Comparison of ENCODE assay signal across 16 mouse cellular contexts in genomic region chr17:78086963-78087362, GRCm38 (mm10).
DNase-seq lines count a peak whose midpoint lies in the region; ATAC-seq lines count a peak whose summit lies in the region.
"Had no signal": no experiment of that assay in that cellular context is flagged by ENCODE, and none has a peak within 500 bp of the region (broad histone marks: within the 10 kb centered on the region; RNA-seq: fewer than 3 reads in every experiment).

No protein-coding gene starts in this region.

- ATAC-seq in granulocyte monocyte progenitor cell, adult 5-6 weeks (replicated peaks; ENCODE audit: poor library complexity, severe bottlenecking), result peak; percentile 80
- ATAC-seq: forebrain, postnatal 0 days; hindbrain, postnatal 0 days; Patski had no signal

- DNase-seq in 416B (ENCODE audit: low read depth), result peak; percentile 77
- DNase-seq in CD4-positive, CD25-positive, alpha-beta regulatory T cell, adult 2 months (ENCODE audit: low read depth, low spot score), result peak; percentile 74
- peak; percentile 5 to 50 for DNase-seq in thymus, adult 18-20 months
- no peak for DNase-seq in urinary bladder, postnatal 25 days (ENCODE audit: low spot score)
- no peak for DNase-seq in cerebellum, postnatal 10 days
- no peak for DNase-seq in neural tube, embryonic 10.5 days (ENCODE audit: extremely low spot score, low spot score)
- DNase-seq: cerebellum, adult 8-10 months; forebrain, postnatal 0 days; gastrocnemius, adult 2 months; heart, postnatal 14 days; kidney, adult 8-10 months; lung, postnatal 36 days; midbrain, embryonic 14.5 days had no signal

Comparison
In these comparisons a context has a peak if more than half of its experiments do, and no peak if none do; other contexts are left out.
1. DNase-seq: peak in 416B (single experiment), CD4-positive, CD25-positive, alpha-beta regulatory T cell, adult 2 months (single experiment) and thymus, adult 18-20 months (2 of 2); none in urinary bladder, postnatal 25 days (single experiment), cerebellum, postnatal 10 days (0 of 2) and neural tube, embryonic 10.5 days (single experiment).